ENCODE assay signal across 19 mouse cellular contexts in genomic region chr14:25154180-25154579, GRCm38 (mm10).
DNase-seq lines count a peak whose midpoint lies in the region; ATAC-seq lines count a peak whose summit lies in the region.
"Had no signal": no experiment of that assay in that cellular context is flagged by ENCODE, and none has a peak within 500 bp of the region (broad histone marks: within the 10 kb centered on the region; RNA-seq: fewer than 3 reads in every experiment).

No protein-coding gene starts in this region.

- H3K4me1 ChIP-seq in heart, embryonic 15.5 days (replicated peaks), result peaks cover 45% of the 10 kb centered on the region
- peaks cover 17% of the 10 kb centered on the region for H3K4me1 ChIP-seq in lung, embryonic 16.5 days (replicated peaks; ENCODE audit: control insufficient read depth, insufficient read depth, low read length)
- H3K4me1 ChIP-seq in kidney, embryonic 16.5 days (ENCODE audit: insufficient read depth, low read length), result peaks cover 4% of the 10 kb centered on the region; the same call in 1 of the 2 replicates
- H3K4me1 ChIP-seq: limb, embryonic 15.5 days had no signal

- no peak overlapping the region for H3K9ac ChIP-seq in heart, embryonic 15.5 days
- no peak overlapping the region for H3K9ac ChIP-seq in lung, embryonic 16.5 days (ENCODE audit: low read length)
- H3K9ac ChIP-seq in kidney, embryonic 16.5 days (replicated peaks; ENCODE audit: low read length), result no peak overlapping the region
- H3K9ac ChIP-seq: limb, embryonic 15.5 days had no signal

- peak overlapping the region; percentile 90 for H3K27ac ChIP-seq in heart, embryonic 15.5 days
- H3K27ac ChIP-seq in lung, embryonic 16.5 days (ENCODE audit: low read length), result no peak overlapping the region
- H3K27ac ChIP-seq in kidney, embryonic 16.5 days (ENCODE audit: low read length), result no peak overlapping the region
- H3K27ac ChIP-seq: gastrocnemius, adult 2 months; limb, embryonic 15.5 days had no signal

- peak; percentile 18 for DNase-seq in adrenal gland, postnatal 14 days
- no peak for DNase-seq in adrenal gland, postnatal 4 days (ENCODE audit: low spot score in 2 of 2)
- DNase-seq in heart, adult 9 months (ENCODE audit: low spot score in 2 of 2), result no peak
- no peak for DNase-seq in lung, postnatal 14 days
- peak; percentile 19 for DNase-seq in brain, adult 2 months (ENCODE audit: low read depth, low spot score)
- DNase-seq: adrenal gland, adult 2 months; gastrocnemius, adult 2 months; kidney, adult 9 months; kidney, postnatal 4 days; retina, postnatal 1 day; right cerebral cortex, postnatal 4 days; thymus, adult 2 months had no signal

- H3K9me3 ChIP-seq in heart, embryonic 15.5 days (replicated peaks), result no peaks in the 10 kb centered on the region
- H3K9me3 ChIP-seq in lung, embryonic 16.5 days (ENCODE audit: control insufficient read depth, low read length), result no peaks in the 10 kb centered on the region
- no peaks in the 10 kb centered on the region for H3K9me3 ChIP-seq in kidney, embryonic 16.5 days (ENCODE audit: low read length)
- H3K9me3 ChIP-seq: limb, embryonic 15.5 days had no signal

- H3K4me2 ChIP-seq in heart, embryonic 15.5 days, result no peak overlapping the region
- H3K4me2 ChIP-seq in lung, embryonic 16.5 days (ENCODE audit: low read depth, low read length), result no peak overlapping the region
- H3K4me2 ChIP-seq in kidney, embryonic 16.5 days (replicated peaks; ENCODE audit: low read depth, low read length), result no peak overlapping the region
- H3K4me2 ChIP-seq: limb, embryonic 15.5 days had no signal

- WGBS in heart, embryonic 15.5 days, result 35% methylated on average over 8 of the region's 8 CpGs
- 54% methylated on average over 8 of the region's 8 CpGs for WGBS in lung, embryonic 16.5 days
- WGBS in kidney, embryonic 16.5 days, result 75% methylated on average over 8 of the region's 8 CpGs

- no peaks in the 10 kb centered on the region for H3K36me3 ChIP-seq in heart, embryonic 15.5 days
- no peaks in the 10 kb centered on the region for H3K36me3 ChIP-seq in lung, embryonic 16.5 days (ENCODE audit: control insufficient read depth, insufficient read depth, low read length)
- H3K36me3 ChIP-seq in kidney, embryonic 16.5 days (ENCODE audit: insufficient read depth, low read length), result no peaks in the 10 kb centered on the region
- H3K36me3 ChIP-seq: limb, embryonic 15.5 days had no signal

- no peaks in the 10 kb centered on the region for H3K27me3 ChIP-seq in heart, embryonic 15.5 days
- H3K27me3 ChIP-seq in lung, embryonic 16.5 days (ENCODE audit: control insufficient read depth, insufficient read depth, low read depth, low read length), result no peaks in the 10 kb centered on the region
- no peaks in the 10 kb centered on the region for H3K27me3 ChIP-seq in kidney, embryonic 16.5 days (ENCODE audit: insufficient read depth, low read length)
- H3K27me3 ChIP-seq: limb, embryonic 15.5 days had no signal

- ATAC-seq in heart, embryonic 15.5 days (replicated peaks; ENCODE audit: insufficient number of reproducible peaks, insufficient read depth, low FRiP score, low read depth), result peak; percentile 32; the same call in 1 of the 2 replicates
- ATAC-seq in lung, embryonic 16.5 days (ENCODE audit: low read depth), result peak; percentile 47
- ATAC-seq in kidney, embryonic 16.5 days (ENCODE audit: low FRiP score, low TSS enrichment), result no peak
- ATAC-seq: hindbrain, embryonic 16.5 days had no signal

- no peak overlapping the region for H3K4me3 ChIP-seq in heart, embryonic 15.5 days
- no peak overlapping the region for H3K4me3 ChIP-seq in lung, embryonic 16.5 days (ENCODE audit: low read length)
- no peak overlapping the region for H3K4me3 ChIP-seq in kidney, embryonic 16.5 days (ENCODE audit: low read length)
- H3K4me3 ChIP-seq: erythroblast, embryonic 14.5 days; gastrocnemius, adult 2 months; limb, embryonic 15.5 days; myocyte had no signal

Comparison
In these comparisons a context has a peak if more than half of its experiments do, and no peak if none do; other contexts are left out.
1. DNase-seq: peak in adrenal gland, postnatal 14 days (single experiment) and brain, adult 2 months (single experiment); none in adrenal gland, postnatal 4 days (0 of 2), heart, adult 9 months (0 of 2) and lung, postnatal 14 days (single experiment).